Mouse (Mus musculus) erythroblast, embryonic 14.5 days (primary cell): ENCODE results near the gene Btnl10.

Source experiments
- GATA1 ChIP-seq: IDR thresholded peaks from 2 replicates; pipeline ENCODE4 v1.6.1; 2012; ENCODE audit warnings: low read length, inconsistent platforms, mixed read lengths
- TAL1 ChIP-seq: IDR thresholded peaks from 3 replicates; pipeline ENCODE4 v1.6.1; 2012; ENCODE audit warnings: low read length, inconsistent platforms, mixed read lengths

- TF ChIP-seq GATA1 (no peak), TAL1 (no peak)
Observed at GRCm38 (mm10) chr11:58929641-58930040, 11.9 kb downstream of the Btnl10 start.
